Mouse (Mus musculus) G1E (cell line): ENCODE data around the gene Gm7358.
"Not testable (repeated sequence)": the region's sequence is repeated elsewhere in the genome, so short reads cannot be mapped to it uniquely, and the experiment has no call there.

ENCODE experiments used
- CTCF ChIP-seq: IDR thresholded peaks from 2 replicates; pipeline ENCODE4 v1.5.1; 2012; ENCODE audit warnings: low read depth, low read length, inconsistent platforms, mixed read lengths
- GATA1 ChIP-seq: IDR thresholded peaks from 2 replicates; pipeline ENCODE4 v1.6.1; 2012; ENCODE audit warnings: borderline replicate concordance, low read length, inconsistent platforms, mixed read lengths
- TAL1 ChIP-seq: conservative IDR thresholded peaks from 2 replicates; pipeline ENCODE4 v1.6.1; 2012; ENCODE audit warnings: low read depth, low read length, inconsistent platforms, mixed read lengths

- not testable (repeated sequence) for TF ChIP-seq GATA1, CTCF, TAL1
These were observed 40.6 kb upstream of the Gm7358 start for GRCm38 (mm10) chr17:14099886-14100285.
